Mouse (Mus musculus) spleen, embryonic (tissue): Measurements from ENCODE around the gene Acsl5.

Experiments used
- CTCF ChIA-PET: fragments of 350-600 bp; sonication (Branson Sonifier 250); formaldehyde crosslinking; loops from one replicate; lab custom pipeline; 2022; lab: Charles Lee

Acsl5 gene

GRCm38 (mm10) chr19:55319521-55319920, 67.8 kb downstream of the Acsl5 start:
- CTCF ChIA-PET: no interaction called here

- CTCF ChIA-PET: no interaction called here
Observed at GRCm38 (mm10) chr19:55322604-55323003, 70.9 kb downstream of the Acsl5 start.

- CTCF ChIA-PET: no interaction called here
Observed at GRCm38 (mm10) chr19:55327510-55327909, 75.8 kb downstream of the Acsl5 start.

- CTCF ChIA-PET: interaction anchor here (0.7 kb wide), 1 partner anchor 7 kb away, joined by 7 read pairs; no protein-coding TSS in a partner anchor
Observed at GRCm38 (mm10) chr19:55331776-55332175, 80.0 kb downstream of the Acsl5 start.

- CTCF ChIA-PET: interaction anchor here (0.6 to 0.7 kb wide), 2 partner anchors 43 to 78 kb away, joined by 6 to 8 read pairs; no protein-coding TSS in a partner anchor
Observed at GRCm38 (mm10) chr19:55332641-55333268, 81.0 kb downstream of the Acsl5 start.

- CTCF ChIA-PET: interaction anchor here (0.6 kb wide), 1 partner anchor 162 kb away, joined by 6 read pairs; no protein-coding TSS in a partner anchor
Observed at GRCm38 (mm10) chr19:55335881-55336280, 84.1 kb downstream of the Acsl5 start.

- CTCF ChIA-PET: interaction anchor here (0.6 kb wide), 1 partner anchor 163 kb away, joined by 6 read pairs; no protein-coding TSS in a partner anchor
Observed at GRCm38 (mm10) chr19:55336441-55336840, 84.7 kb downstream of the Acsl5 start.

- CTCF ChIA-PET: interaction anchor here (0.7 kb wide), 1 partner anchor 121 kb away, joined by 10 read pairs; no protein-coding TSS in a partner anchor
Observed at GRCm38 (mm10) chr19:55337066-55337465, 85.3 kb downstream of the Acsl5 start.

GRCm38 (mm10) chr19:55337664-55338063, 85.9 kb downstream of the Acsl5 start:
- CTCF ChIA-PET: interaction anchor here (0.7 kb wide), 1 partner anchor 120 kb away, joined by 10 read pairs; no protein-coding TSS in a partner anchor

GRCm38 (mm10) chr19:55340521-55340920, 88.8 kb downstream of the Acsl5 start:
- CTCF ChIA-PET: no interaction called here

GRCm38 (mm10) chr19:55341377-55341776, 89.6 kb downstream of the Acsl5 start:
- CTCF ChIA-PET: no interaction called here

- CTCF ChIA-PET: no interaction called here
Observed at GRCm38 (mm10) chr19:55342423-55342822, 90.7 kb downstream of the Acsl5 start.

- CTCF ChIA-PET: no interaction called here
Observed at GRCm38 (mm10) chr19:55343274-55343673, 91.5 kb downstream of the Acsl5 start.
